Mouse (Mus musculus) megakaryocyte, embryonic 14.5 days (primary cell): ENCODE results near the gene Grin3b. TPM values are rescaled to one million over a fixed set of nuclear protein-coding genes. Genes with fewer than 3 reads are reported as not detected.

ENCODE experiments used
- H3K27me3 ChIP-seq: replicated peaks from 2 replicates; pipeline ENCODE3; 2012; ENCODE audit warnings: inconsistent platforms
- H3K36me3 ChIP-seq: replicated peaks from 2 replicates; pipeline ENCODE3; 2012; ENCODE audit warnings: low read length, inconsistent platforms, mixed read lengths
- H3K4me1 ChIP-seq: 2 replicates; pipeline ENCODE4 v1.6.1; 2012; ENCODE audit warnings: inconsistent platforms
- H3K4me3 ChIP-seq: replicated peaks from 2 replicates; pipeline ENCODE3; 2012; ENCODE audit warnings: moderate library complexity, mild to moderate bottlenecking, inconsistent platforms
- H3K9me3 ChIP-seq: 2 replicates; pipeline ENCODE4 v1.6.1; 2012; ENCODE audit warnings: inconsistent platforms
- FLI1 ChIP-seq: IDR thresholded peaks from 2 replicates; pipeline ENCODE4 v1.6.1; 2012; ENCODE audit warnings: low read length, inconsistent platforms, mixed read lengths
- GATA1 ChIP-seq: IDR thresholded peaks from 3 replicates; pipeline ENCODE4 v1.6.1; 2012; ENCODE audit warnings: mixed read lengths, low read length, inconsistent platforms, borderline replicate concordance
- polyA plus RNA-seq: library from polyadenylated mRNA; stranded (reverse); fragments of >175 nt; gene quantifications from 2 replicates; pipeline ENCODE4 v1.2.3, GENCODE M21; 2012; ENCODE audit warnings: low replicate concordance; ENCODE audit not compliant: insufficient read depth

Grin3b gene
- polyA plus RNA-seq, 1 experiment, result not detected

GRCm38 (mm10) chr10:79928907-79929701 lies 41.4 kb upstream of the Grin3b start:
- TF ChIP-seq GATA1, result no peak
- no peak for TF ChIP-seq FLI1
- no peaks in the 10 kb centered on the region for H3K9me3 ChIP-seq
- peaks cover 76% of the 10 kb centered on the region for H3K4me1 ChIP-seq
- peak overlapping the region; percentile 95 for H3K4me3 ChIP-seq
- no peaks in the 10 kb centered on the region for H3K27me3 ChIP-seq
- H3K36me3 ChIP-seq, result peaks cover 46% of the 10 kb centered on the region

GRCm38 (mm10) chr10:79929967-79930825 lies 40.3 kb upstream of the Grin3b start:
- TF ChIP-seq GATA1, result no peak
- no peak for TF ChIP-seq FLI1
- Histone ChIP-seq H3K27me3 (no peaks in the 10 kb centered on the region), H3K36me3 (peaks cover 57% of the 10 kb centered on the region)

GRCm38 (mm10) chr10:79930826-79931186 lies 39.7 kb upstream of the Grin3b start:
- H3K4me3 ChIP-seq, result peak overlapping the region; percentile 56
- peaks cover 63% of the 10 kb centered on the region for H3K36me3 ChIP-seq
- H3K27me3 ChIP-seq, result no peaks in the 10 kb centered on the region
- TF ChIP-seq GATA1 (no peak), FLI1 (no peak)
- peaks cover 79% of the 10 kb centered on the region for H3K4me1 ChIP-seq
- H3K9me3 ChIP-seq, result no peaks in the 10 kb centered on the region

More at GRCm38 (mm10) chr10:79929967-79930825, 40.3 kb upstream of the Grin3b start:
- Histone ChIP-seq H3K4me3 (peak overlapping the region; percentile 95), H3K4me1 (peaks cover 79% of the 10 kb centered on the region), H3K9me3 (no peaks in the 10 kb centered on the region)

GRCm38 (mm10) chr10:79931797-79932196 lies 38.7 kb upstream of the Grin3b start:
- H3K36me3 ChIP-seq, result peaks cover 73% of the 10 kb centered on the region
- H3K9me3 ChIP-seq, result no peaks in the 10 kb centered on the region
- H3K27me3 ChIP-seq, result no peaks in the 10 kb centered on the region
- H3K4me3 ChIP-seq, result no peak overlapping the region
- no peak for TF ChIP-seq GATA1
- no peak for TF ChIP-seq FLI1
- H3K4me1 ChIP-seq, result peaks cover 82% of the 10 kb centered on the region

GRCm38 (mm10) chr10:79932736-79933135 lies 37.8 kb upstream of the Grin3b start:
- no peak for TF ChIP-seq FLI1
- TF ChIP-seq GATA1, result no peak
- Histone ChIP-seq H3K9me3 (no peaks in the 10 kb centered on the region), H3K4me3 (no peak overlapping the region), H3K27me3 (no peaks in the 10 kb centered on the region), H3K36me3 (peaks cover 82% of the 10 kb centered on the region), H3K4me1 (peaks cover 91% of the 10 kb centered on the region)

GRCm38 (mm10) chr10:79933145-79933679 lies 37.3 kb upstream of the Grin3b start:
- Histone ChIP-seq H3K36me3 (peaks cover 87% of the 10 kb centered on the region), H3K27me3 (no peaks in the 10 kb centered on the region), H3K4me1 (peaks cover 96% of the 10 kb centered on the region), H3K9me3 (no peaks in the 10 kb centered on the region), H3K4me3 (peak overlapping the region; percentile 8)
- TF ChIP-seq GATA1, result no peak
- no peak for TF ChIP-seq FLI1

GRCm38 (mm10) chr10:79933861-79934260 lies 36.7 kb upstream of the Grin3b start:
- Histone ChIP-seq H3K9me3 (no peaks in the 10 kb centered on the region), H3K4me1 (peaks cover 100% of the 10 kb centered on the region), H3K27me3 (no peaks in the 10 kb centered on the region), H3K36me3 (peaks cover 93% of the 10 kb centered on the region), H3K4me3 (peak overlapping the region; percentile 43)
- TF ChIP-seq FLI1 (no peak), GATA1 (no peak)

- Histone ChIP-seq H3K36me3 (peaks cover 97% of the 10 kb centered on the region), H3K4me1 (peaks cover 100% of the 10 kb centered on the region), H3K27me3 (no peaks in the 10 kb centered on the region), H3K9me3 (no peaks in the 10 kb centered on the region), H3K4me3 (peak overlapping the region; percentile 46)
- TF ChIP-seq FLI1 (no peak), GATA1 (no peak)
Measured at GRCm38 (mm10) chr10:79934272-79934721, 36.2 kb upstream of the Grin3b start.

GRCm38 (mm10) chr10:79934794-79935569 lies 35.5 kb upstream of the Grin3b start:
- peak overlapping the region; percentile 18 for H3K4me3 ChIP-seq
- H3K4me1 ChIP-seq, result peaks cover 100% of the 10 kb centered on the region
- H3K9me3 ChIP-seq, result no peaks in the 10 kb centered on the region
- H3K27me3 ChIP-seq, result no peaks in the 10 kb centered on the region
- peaks cover 99% of the 10 kb centered on the region for H3K36me3 ChIP-seq
- TF ChIP-seq FLI1, result no peak
- no peak for TF ChIP-seq GATA1
